Mouse (Mus musculus) mouse embryonic stem cell (cell line): ENCODE results near the gene Tmem198b.
"Not testable (repeated sequence)": the region's sequence is repeated elsewhere in the genome, so short reads cannot be mapped to it uniquely, and the experiment has no call there.

Experiments
- in situ Hi-C, 2 experiments: fragments of 300-500 bp; cut with MboI; formaldehyde crosslinking; loops; 1 replicate in 1 of 2; 3 replicates in 1 of 2; pipeline ENCODE4 v1.14.3; 2019 to 2020; ENCODE audit warnings: low sequenced_read_pairs in 2 of 2, low pct_unique_long_range_greater_than_20kb in 1 of 2, mixed read lengths in 1 of 2; ENCODE audit not compliant: unreplicated experiment in 1 of 2

The Tmem198b gene

DNA sequence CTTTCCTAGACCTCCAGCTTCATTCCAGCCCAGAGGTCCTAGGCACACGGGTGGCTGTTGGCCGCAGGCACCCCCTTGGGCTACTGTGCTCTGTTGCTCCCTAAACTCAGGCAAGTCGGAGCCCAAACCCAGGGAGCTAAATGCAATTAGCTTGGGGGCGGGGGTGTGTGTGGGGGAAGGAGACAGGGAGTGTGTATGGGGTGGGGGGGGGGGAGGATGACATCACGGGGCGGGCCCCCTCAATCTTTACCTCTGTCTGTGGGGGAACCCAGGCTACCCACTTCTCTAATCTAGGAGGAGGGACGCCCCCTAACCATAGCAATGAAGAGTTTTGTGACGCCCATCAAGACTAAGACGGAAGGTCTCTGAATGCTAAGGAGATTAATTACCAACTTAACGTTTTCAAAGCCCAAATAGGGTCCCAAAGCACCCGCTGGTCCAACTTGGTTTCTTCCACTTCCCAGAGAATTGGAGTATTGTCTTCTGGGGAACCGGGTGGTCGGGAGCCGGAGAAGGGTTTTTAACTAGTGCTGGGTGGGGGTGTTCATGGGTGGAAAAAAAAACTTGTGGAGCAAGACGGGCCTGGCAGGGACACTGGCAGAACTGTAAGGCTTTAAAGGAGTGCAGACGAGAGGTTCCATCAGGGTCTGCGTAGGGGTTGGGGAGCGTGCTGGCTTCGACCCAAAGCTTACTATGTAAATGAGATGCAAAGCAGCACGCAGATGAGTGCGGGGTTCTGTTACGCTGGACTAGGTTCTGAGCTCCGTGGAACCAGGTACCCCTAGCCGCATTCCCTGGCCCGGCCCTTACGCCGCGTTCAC, at the start of gene Tmem198b:
Gene Tmem198b (minus strand): TSS at position 100 of the 821 bp plus-strand sequence.
- in situ Hi-C loops = no loop called here

DNA sequence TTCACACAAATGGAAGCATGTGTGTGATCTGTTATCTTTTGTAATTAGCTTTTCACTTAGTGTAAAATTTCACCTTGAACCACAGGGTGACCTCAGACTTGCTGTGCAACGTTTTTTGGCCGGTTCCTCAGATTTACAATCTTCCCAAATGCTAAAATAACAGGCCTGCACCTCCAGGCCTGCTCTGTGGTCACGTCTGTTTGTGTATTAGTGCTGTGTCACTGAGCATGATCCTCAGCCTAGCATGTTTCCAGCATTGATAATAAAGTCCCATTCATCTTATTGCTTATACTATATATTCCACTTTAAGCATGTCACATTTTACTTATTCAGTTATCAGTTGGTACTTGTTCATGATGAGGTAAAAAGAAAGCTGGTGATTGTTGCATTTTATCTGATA, 46.2 kb upstream of the Tmem198b start:
- in situ Hi-C loops = no loop called here

DNA sequence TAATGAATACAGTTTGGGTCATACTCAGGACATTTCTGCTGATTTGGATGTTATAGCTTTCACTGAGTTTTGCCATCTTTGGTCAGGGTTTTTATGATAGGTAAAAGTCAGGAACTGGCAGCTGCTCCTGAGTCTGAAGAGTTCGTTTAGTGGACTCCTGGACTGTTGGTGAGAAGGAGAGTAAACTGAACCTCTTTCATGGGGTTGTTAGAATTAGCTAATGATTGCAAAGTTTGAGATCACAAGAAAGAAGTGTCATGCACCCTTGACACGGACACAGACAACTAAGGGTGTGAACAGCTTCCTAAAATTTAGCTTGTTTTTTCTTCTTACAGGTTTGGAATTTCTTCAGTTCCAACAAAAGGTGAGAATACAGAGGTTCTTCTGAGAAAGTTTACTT, 44.3 kb upstream of the Tmem198b start:
- in situ Hi-C loops = no loop called here

DNA sequence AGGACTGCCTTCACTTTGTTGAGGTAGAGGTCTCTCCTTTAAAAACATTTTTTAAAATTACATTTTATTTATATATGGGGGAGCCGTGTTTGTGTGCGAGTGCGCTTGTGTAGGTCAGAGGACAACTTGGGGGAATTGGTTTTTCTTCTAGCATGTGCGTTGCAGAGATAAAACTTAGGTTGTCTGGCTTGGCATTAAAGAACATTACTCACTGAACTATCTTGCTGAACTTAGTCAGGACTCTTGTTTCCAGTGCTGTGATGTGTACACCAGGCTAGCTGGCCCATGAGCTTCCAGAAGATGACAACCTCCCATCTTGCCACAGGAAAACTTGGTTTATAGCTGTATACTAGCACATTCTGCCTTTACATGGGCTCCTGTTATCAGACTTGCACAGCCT, 42.5 kb upstream of the Tmem198b start:
- in situ Hi-C loops = no loop called here

DNA sequence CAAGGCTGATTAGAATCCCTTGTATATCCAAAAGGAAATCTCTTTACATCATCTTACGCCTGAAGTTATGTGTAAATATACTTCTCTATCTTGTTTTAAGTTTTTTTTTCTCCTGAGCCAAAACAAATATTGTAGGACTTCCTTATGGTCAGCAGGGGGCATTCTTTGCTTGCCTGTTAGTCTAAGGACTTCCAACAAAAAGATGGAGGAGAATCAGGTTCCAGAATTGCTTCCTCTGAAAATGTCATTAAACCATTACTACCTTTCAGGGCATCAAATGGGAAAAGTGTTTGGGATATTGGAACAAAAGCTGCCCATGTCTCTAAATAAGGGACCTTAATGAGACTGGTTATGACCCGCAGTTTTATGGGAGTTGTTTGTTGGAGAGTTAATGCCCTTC, 41.3 kb upstream of the Tmem198b start:
- in situ Hi-C loops = no loop called here

DNA sequence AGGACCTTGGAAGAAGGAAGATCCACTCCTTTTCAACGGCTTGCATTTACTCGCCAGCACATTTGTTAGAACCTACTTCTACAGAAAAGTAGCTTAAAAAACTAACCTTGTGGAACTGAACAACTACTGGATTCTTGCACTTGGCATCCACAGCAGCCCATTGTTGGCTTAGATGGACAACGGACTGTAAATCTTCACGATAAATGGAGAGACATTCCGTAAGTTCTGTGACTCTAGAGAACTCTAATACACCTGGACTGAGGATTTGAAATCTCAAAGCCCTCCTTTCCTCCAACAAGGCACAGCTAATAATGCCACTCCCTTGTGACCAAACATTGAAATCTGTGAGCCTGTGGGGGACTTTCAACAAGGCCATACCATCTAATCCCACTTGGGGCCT, 39.1 kb upstream of the Tmem198b start:
- in situ Hi-C loops = no loop called here

DNA sequence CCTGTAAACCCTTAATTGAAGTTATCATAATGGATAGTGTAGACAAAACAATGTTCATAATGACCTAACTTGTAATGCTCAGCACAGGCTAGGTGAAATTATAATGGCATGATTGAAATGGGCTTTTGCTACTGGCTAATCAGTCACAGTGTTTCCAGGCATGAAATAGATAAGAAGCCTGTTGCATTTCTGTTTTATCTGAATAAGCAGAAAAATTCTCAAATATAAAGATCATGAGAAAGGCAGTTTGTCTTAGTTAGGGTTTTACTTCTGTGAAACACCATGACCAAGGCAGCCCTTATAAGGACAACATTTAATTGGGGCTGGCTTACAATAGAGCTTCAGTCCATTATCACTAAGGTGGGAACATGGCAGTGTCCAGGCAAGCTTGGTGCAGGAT, 36.4 kb upstream of the Tmem198b start:
- in situ Hi-C loops = no loop called here

DNA sequence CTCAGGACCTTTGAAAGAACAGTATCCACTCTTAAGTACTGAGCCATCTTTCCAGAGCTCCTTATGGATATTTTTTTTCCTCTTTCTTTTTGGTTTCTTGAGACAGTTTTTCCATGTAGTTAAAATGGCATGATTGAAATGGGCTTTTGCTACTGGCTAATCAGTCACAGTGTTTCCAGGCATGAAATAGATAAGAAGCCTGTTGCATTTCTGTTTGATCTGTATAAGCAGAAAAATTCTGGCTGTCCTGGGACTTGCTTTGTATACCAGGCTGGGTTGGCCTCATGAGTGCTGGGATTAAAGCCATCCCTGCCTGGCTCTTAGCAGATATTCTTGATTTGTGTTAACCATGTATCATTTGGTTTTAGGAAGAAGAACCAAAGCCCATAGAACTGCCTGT, 35.3 kb upstream of the Tmem198b start:
- in situ Hi-C loops = no loop called here

DNA sequence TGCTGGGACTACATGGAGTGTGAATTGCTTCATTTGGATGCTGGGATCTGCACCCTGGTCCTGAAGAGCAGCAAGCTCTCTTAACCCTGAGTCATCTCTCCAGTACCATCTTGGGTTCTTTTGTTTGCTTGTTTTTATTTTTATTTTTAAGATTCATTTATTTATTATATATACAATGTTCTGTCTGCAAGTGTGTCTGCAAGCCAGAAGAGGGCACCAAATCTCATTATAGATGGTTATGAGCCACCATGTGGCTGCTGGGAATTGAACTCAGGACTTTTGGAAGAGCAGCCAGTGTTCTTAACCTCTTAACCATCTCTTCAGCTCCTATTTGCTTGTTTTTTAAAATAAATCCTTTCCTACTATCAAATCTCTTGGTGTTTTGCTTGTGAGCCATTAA, 33.2 kb upstream of the Tmem198b start:
- in situ Hi-C loops = no loop called here

DNA sequence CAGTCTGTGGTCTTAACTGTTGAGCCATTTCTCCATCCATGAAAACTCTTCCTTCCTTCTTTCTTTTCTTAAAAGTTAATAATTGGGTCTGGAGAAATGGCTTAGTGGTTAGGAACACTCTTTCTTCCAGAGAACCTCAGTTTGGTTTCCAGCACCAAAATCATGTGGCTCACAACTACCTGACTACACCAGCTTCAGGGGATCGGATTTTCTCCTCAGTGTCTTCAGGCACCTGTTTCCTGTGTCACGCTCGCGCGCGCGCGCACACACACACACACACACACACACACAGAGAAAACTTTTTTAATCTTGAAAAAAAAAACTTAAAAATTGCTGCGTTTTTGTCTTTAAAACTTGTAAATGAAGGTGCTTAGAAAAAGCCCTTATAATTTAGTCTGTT, 19.7 kb upstream of the Tmem198b start:
- in situ Hi-C loops = no loop called here

DNA sequence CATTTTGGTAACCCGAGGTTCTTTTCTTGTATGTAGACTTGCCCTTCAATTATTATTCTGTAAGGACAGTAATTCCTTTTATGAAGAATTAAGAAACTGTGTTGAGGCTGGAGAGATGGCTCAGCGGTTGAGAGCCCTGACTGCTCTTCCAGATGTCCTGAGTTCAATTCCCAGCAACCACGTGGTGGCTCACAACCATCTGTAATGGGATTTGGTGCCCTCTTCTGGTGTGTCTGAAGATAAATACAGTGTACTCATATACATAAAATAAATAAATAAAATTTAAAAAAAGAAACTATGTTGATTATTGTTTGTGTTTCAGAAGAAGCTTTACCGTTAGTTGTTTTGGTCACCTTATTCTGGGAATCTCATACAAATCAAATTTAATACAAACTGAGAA, 18.9 kb upstream of the Tmem198b start:
- in situ Hi-C loops = not testable (repeated sequence)

DNA sequence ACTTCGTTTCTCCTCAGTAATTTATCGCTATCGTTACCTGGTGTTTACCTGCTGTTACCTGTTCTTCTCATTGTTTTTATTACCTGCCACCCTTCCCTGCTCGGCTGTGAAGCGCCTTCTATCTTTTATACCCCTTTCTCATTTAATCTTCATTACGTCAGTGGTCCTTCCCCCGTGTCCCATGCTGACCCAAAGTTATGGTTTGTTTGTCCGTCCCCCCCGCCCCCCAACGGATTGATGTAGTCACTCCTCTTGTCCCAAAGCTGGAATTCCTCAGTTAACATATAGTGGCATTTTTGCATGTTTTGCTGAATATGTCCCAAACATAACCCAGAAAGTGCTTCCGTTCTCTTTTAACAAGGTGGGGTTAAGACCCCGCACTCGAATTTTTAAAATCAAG, 18.0 kb upstream of the Tmem198b start:
- in situ Hi-C loops = no loop called here

DNA sequence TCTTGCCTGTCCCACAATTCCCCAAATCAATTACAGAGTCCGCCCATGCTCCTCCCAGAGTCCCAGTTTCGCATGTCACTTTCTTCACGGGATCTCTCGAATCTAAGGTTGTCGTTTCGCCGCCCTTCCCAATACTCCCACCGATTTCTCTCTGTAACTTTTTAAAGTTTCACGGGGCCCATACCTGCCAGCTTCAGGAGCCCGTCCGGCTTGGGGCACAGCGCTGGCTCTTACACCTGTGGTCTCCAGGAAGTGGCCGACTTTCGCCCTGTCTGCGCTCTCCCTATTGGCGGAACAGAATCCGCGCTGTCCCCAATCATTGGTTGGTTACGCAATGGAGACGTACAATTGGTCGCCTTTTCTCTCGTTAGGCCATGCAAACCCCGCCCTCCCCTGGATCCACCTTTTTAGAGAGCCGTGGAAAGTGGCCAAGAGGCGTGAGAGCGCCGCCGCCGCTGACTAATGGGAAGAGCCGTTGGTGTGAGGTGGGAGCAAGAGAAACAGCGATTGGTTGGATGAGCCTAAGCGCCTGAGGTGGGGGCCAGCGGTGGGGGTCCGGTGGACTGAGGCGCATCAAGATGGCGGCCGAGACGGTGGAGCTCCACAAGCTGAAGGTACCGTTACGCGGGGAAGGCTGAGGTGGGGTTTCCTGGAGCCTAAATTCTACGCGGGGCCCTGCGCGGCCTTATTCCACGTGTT, 17.3 kb upstream of the Tmem198b start, which contains the start of gene Ormdl2:
Gene Ormdl2 (minus strand): TSS at position 288 of the 699 bp plus-strand sequence.
- in situ Hi-C loops = no loop called here

DNA sequence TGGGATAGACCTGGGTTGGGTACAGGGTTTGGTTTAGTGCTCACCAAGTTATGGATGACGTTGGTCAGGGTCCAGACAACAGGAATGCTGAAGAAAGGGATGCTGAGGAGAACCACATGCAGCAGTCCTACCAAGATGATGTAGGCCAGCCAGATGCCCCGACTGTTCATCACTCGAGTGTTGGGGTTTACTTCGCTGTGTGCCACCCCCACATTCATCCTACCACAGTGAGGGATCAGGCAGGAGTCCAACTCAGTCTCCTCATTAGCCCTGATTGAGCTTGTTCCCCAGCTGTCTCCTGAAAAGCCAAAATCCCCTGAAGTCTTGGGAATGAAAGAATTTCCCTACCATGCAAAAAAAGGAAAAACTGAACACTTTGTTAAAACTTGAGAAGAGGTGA, 16.0 kb upstream of the Tmem198b start:
- in situ Hi-C loops = no loop called here

DNA sequence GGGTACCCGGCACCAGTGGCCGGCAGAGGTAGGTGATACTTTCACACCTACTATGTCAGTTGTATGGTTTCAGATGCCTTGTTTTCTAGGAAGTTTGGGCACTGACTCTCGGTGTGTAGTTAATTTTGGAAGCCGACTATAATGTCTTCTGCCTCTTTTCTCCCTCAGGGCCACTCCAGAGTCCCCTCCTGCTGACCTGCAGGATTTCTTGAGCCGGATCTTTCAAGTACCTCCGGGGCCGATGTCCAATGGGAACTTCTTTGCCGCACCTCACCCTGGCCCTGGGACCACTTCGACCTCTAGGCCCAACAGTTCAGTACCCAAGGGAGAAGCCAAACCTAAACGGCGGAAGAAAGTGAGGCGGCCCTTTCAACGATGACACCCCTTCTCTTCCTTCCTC, 12.9 kb upstream of the Tmem198b start, which contains the start of gene Sarnp:
Gene Sarnp (plus strand): TSS at position 301 of the 400 bp plus-strand sequence.
- in situ Hi-C loops = no loop called here

DNA sequence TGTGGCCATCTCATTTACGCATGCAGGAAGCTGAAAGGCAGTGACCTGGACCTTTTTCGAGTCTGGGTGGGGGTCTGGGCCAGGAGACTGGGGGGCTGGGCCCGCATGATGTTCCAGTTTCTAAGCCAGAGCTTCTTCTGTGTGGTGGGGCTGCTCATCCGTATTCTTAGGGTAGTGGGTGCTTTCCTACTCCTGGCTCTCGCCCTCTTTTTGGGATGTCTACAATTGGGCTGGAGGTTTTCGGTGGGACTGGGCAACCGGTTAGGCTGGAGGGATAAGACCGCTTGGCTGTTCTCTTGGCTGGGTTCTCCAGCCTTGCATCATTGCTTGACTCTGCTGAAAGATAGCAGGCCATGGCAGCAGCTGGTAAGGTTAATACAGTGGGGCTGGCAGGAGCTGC, 2.8 kb upstream of the Tmem198b start:
- in situ Hi-C loops = no loop called here

DNA sequence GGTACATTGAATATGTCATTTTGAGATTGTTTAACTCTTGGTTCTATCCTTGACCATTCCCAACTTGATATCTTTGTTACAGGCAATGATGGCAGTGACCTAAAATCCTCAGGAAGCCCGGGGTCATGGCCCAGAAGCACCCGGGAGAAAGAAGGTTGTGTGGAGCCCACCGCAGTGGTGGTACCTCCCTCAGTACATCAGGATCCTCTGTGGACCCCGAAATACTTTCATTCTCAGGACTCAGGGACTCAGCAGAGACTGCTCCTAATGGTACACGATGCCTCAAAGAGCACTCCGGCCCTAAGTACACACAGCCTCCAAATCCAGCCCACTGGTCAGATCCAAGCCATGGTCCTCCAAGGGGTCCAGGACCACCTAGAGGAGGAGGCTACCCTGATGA, 1.9 kb upstream of the Tmem198b start:
- in situ Hi-C loops = no loop called here

DNA sequence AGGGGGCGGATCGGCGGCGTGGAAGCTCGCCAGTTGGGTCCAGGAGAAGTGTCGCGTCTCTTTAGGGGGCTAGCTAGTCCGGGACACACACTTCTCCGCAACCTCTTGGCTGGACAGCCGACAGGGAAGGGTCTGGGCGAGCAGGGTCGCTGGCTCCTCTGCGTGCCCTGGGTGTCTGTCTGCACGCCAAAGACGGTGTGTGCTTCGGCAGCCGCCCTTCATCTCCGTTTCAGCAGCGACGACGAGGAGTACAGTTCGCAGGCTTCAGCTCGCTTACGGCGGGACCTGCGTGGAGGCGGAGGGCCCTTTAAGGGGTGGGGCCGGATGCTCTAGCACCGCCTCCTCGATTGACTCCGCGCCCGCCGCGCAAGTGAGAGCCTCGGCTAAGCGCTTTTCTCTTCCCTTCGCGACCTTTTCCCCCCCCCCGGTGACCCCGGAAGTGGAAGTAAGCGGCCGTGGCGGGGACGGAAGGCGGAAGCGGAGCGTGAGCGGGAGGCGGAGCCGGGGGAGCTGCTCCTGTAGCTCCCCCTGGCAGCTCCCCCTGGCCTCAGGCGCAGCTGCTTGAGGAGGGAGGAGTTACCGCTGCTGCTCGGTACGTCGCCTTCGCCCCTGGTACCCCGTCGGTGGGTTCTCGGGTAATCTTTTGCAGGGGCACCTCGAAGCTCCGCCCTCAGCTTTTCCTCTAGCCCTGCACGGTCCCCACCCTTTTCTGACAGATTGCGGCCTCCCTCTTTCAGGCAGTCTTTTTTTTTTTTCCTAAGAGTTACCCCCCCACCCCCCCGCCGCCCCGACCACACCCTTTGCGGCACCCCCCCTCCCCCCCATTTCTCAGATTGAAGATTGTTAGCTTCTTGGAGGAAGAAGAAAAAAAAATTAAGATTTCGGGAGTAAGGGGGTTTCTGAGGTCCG, 1.2 kb upstream of the Tmem198b start:
- in situ Hi-C loops = no loop called here

DNA sequence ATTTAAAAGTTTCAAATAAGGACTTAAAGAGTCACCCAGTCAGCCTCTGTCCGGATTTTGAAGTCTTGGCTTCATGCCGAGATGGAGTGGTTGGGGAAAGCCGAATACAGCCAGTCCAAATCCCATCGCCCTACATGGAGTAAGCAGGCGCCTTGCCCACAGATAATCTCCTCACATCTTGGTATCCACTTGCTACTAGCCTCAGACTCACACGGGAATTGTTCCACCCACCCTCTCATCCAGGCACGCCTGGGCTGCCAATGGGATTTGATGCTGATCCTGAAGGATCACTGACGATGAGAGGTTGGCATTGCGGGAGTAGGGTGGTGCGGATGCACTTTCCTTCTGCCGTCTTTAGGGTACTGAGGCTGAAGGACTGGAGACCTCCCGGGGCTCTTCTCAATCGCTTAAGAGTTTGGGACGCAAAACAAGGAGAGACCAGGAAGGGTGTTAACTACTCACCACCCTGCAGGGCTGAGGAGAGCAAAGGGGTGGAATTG, 349 bp downstream of the Tmem198b start, which contains the start of gene Dnajc14:
Gene Dnajc14 (plus strand): TSS at position 292 of the 500 bp plus-strand sequence.
- in situ Hi-C loops = no loop called here
